Mouse (Mus musculus) liver, embryonic 11.5 days (tissue): ENCODE results near the gene Lsr. TPM values are rescaled to one million over a fixed set of nuclear protein-coding genes. Genes with fewer than 3 reads are reported as not detected.

Experiments
- ATAC-seq: fragments of 200-750 bp; cut with Nextera tagmentation; replicated peaks from 2 replicates; pipeline ENCODE4 v1.8.0; 2017; ENCODE audit warnings: moderate number of reproducible peaks, mild to moderate bottlenecking, moderate TSS enrichment, moderate library complexity; ENCODE audit not compliant: low FRiP score
- DNase-seq: peaks from one replicate; pipeline ENCODE4 v3.0.0-alpha.2; 2017; ENCODE audit warnings: low spot score
- H3K27ac ChIP-seq: fragments of 300-500 bp; sonication (generic); 2 replicates; pipeline ENCODE4 v1.5.1; 2014; ENCODE audit warnings: mild to moderate bottlenecking, low read depth, low read length, control low read depth
- H3K27me3 ChIP-seq: fragments of 300-500 bp; sonication (generic); replicated peaks from 2 replicates; pipeline ENCODE4 v1.6.1; 2014; ENCODE audit warnings: low read length, mixed read lengths; ENCODE audit not compliant: control insufficient read depth, insufficient read depth
- H3K36me3 ChIP-seq: fragments of 300-500 bp; sonication (generic); 2 replicates; pipeline ENCODE4 v1.6.1; 2014; ENCODE audit warnings: mild to moderate bottlenecking, low read length, moderate library complexity, mixed read lengths; ENCODE audit not compliant: control insufficient read depth, insufficient read depth
- H3K4me1 ChIP-seq: fragments of 300-500 bp; sonication (generic); replicated peaks from 2 replicates; pipeline ENCODE4 v1.6.1; 2014; ENCODE audit warnings: low read length, mixed read lengths; ENCODE audit not compliant: control insufficient read depth, insufficient read depth
- H3K4me2 ChIP-seq: fragments of 300-500 bp; sonication (generic); 2 replicates; pipeline ENCODE4 v1.6.1; 2014; ENCODE audit warnings: mild to moderate bottlenecking, control low read depth, moderate library complexity
- H3K4me3 ChIP-seq: fragments of 300-500 bp; sonication (generic); 2 replicates; pipeline ENCODE4 v1.5.1; 2014; ENCODE audit warnings: low read depth, low read length, control low read depth
- H3K9ac ChIP-seq: fragments of 300-500 bp; sonication (generic); 2 replicates; pipeline ENCODE4 v1.6.1; 2014; ENCODE audit warnings: low read depth, low read length, control low read depth
- H3K9me3 ChIP-seq: fragments of 300-500 bp; sonication (generic); 2 replicates; pipeline ENCODE4 v1.6.1; 2016; ENCODE audit warnings: low read length, inconsistent platforms, mixed read lengths; ENCODE audit not compliant: control insufficient read depth
- WGBS: fragments of 180-500 bp; shearing (Covaris S2); extraction: QIAGEN DNeasy Blood & Tissue Kit; methylation state at CpG from one replicate; pipeline ENCODE4 v1.1.7; 2014; 5-methylcytosine and 5-hydroxymethylcytosine counted together
- polyA plus RNA-seq: library from polyadenylated mRNA; unstranded; fragments of >200 nt; fragmentation: Nextera tagmentation; extraction: Ambion mirVana; gene quantifications from 2 replicates; pipeline ENCODE4 v1.2.1, GENCODE M21; 2014

The Lsr gene
- polyA plus RNA-seq, 1 experiment from 2014 or later: 43.0 TPM

GRCm38 (mm10) chr7:30993986-30994385, 20.7 kb upstream of the Lsr start:
- DNase-seq: no peak

GRCm38 (mm10) chr7:30992148-30992547, 18.9 kb upstream of the Lsr start:
- DNase-seq: no peak
- no peak overlapping the region for H3K27ac ChIP-seq
- 64% methylated on average over 5 of the region's 5 CpGs for WGBS

More at GRCm38 (mm10) chr7:30993986-30994385, 20.7 kb upstream of the Lsr start:
- no peaks in the 10 kb centered on the region for H3K27me3 ChIP-seq
- H3K4me1 ChIP-seq: no peaks in the 10 kb centered on the region
- no peaks in the 10 kb centered on the region for H3K36me3 ChIP-seq
- no peak overlapping the region for H3K4me3 ChIP-seq
- no peak overlapping the region for H3K9ac ChIP-seq
- WGBS: 85% methylated on average over 5 of the region's 5 CpGs
- no peak overlapping the region for H3K4me2 ChIP-seq
- no peak overlapping the region for H3K27ac ChIP-seq
- no peak for ATAC-seq
- H3K9me3 ChIP-seq: no peaks in the 10 kb centered on the region

GRCm38 (mm10) chr7:30988519-30989162, 15.4 kb upstream of the Lsr start:
- Histone ChIP-seq H3K9me3 (no peaks in the 10 kb centered on the region), H3K27ac (no peak overlapping the region), H3K4me3 (no peak overlapping the region), H3K36me3 (no peaks in the 10 kb centered on the region), H3K4me1 (no peaks in the 10 kb centered on the region), H3K9ac (no peak overlapping the region), H3K4me2 (no peak overlapping the region), H3K27me3 (no peaks in the 10 kb centered on the region)
- WGBS: 70% methylated on average over 4 of the region's 4 CpGs
- ATAC-seq: no peak
- no peak for DNase-seq

More at GRCm38 (mm10) chr7:30992148-30992547, 18.9 kb upstream of the Lsr start:
- no peak overlapping the region for H3K4me3 ChIP-seq
- H3K4me2 ChIP-seq: no peak overlapping the region
- H3K9me3 ChIP-seq: no peaks in the 10 kb centered on the region
- no peak for ATAC-seq
- H3K27me3 ChIP-seq: no peaks in the 10 kb centered on the region
- H3K4me1 ChIP-seq: no peaks in the 10 kb centered on the region
- no peaks in the 10 kb centered on the region for H3K36me3 ChIP-seq
- no peak overlapping the region for H3K9ac ChIP-seq

- ATAC-seq: no peak
- Histone ChIP-seq H3K4me2 (no peak overlapping the region), H3K4me3 (no peak overlapping the region), H3K27me3 (no peaks in the 10 kb centered on the region), H3K27ac (no peak overlapping the region), H3K9ac (no peak overlapping the region), H3K4me1 (no peaks in the 10 kb centered on the region), H3K36me3 (no peaks in the 10 kb centered on the region), H3K9me3 (no peaks in the 10 kb centered on the region)
- 84% methylated on average over 9 of the region's 9 CpGs for WGBS
- no peak for DNase-seq
Observed at GRCm38 (mm10) chr7:30985357-30985756, 12.1 kb upstream of the Lsr start.

GRCm38 (mm10) chr7:30981703-30982102, 8.4 kb upstream of the Lsr start:
- WGBS: 90% methylated on average over 4 of the region's 4 CpGs

GRCm38 (mm10) chr7:30973501-30974289, 431 bp upstream of the Lsr start, which contains the start of gene Fam187b:
Fam187b (plus strand) TSS chr7:30973790.
- under 1% methylated on average over 37 of the region's 37 CpGs for WGBS
- peak within 1 kb of the TSS; percentile 4; the same call in 1 of the 2 replicates for H3K27ac ChIP-seq
- H3K4me1 ChIP-seq: peaks cover 4% of the 10 kb centered on the region; the same call in 1 of the 2 replicates

More at GRCm38 (mm10) chr7:30981703-30982102, 8.4 kb upstream of the Lsr start:
- no peak for DNase-seq
- no peaks in the 10 kb centered on the region for H3K9me3 ChIP-seq
- H3K9ac ChIP-seq: no peak overlapping the region
- H3K27me3 ChIP-seq: no peaks in the 10 kb centered on the region
- H3K4me1 ChIP-seq: no peaks in the 10 kb centered on the region
- H3K4me2 ChIP-seq: no peak overlapping the region
- ATAC-seq: no peak
- no peak overlapping the region for H3K27ac ChIP-seq
- no peak overlapping the region for H3K4me3 ChIP-seq
- H3K36me3 ChIP-seq: no peaks in the 10 kb centered on the region

GRCm38 (mm10) chr7:30972426-30973250, 626 bp downstream of the Lsr start:
- no peak overlapping the region for H3K27ac ChIP-seq
- DNase-seq: no peak
- peak overlapping the region; percentile 61 for H3K9ac ChIP-seq
- H3K9me3 ChIP-seq: no peaks in the 10 kb centered on the region
- H3K4me3 ChIP-seq: peak overlapping the region; percentile 56
- peaks cover 20% of the 10 kb centered on the region for H3K27me3 ChIP-seq
- no peaks in the 10 kb centered on the region for H3K36me3 ChIP-seq
- H3K4me2 ChIP-seq: peak overlapping the region; percentile 62
- WGBS: 7% methylated on average over 41 of the region's 41 CpGs
- peaks cover 4% of the 10 kb centered on the region; the same call in 1 of the 2 replicates for H3K4me1 ChIP-seq
- ATAC-seq: peak; percentile 46

More at GRCm38 (mm10) chr7:30973501-30974289, 431 bp upstream of the Lsr start, which contains the start of gene Fam187b:
- H3K9ac ChIP-seq: peak within 1 kb of the TSS; percentile 61
- H3K27me3 ChIP-seq: peaks cover 20% of the 10 kb centered on the region
- H3K4me3 ChIP-seq: peak within 1 kb of the TSS; percentile 56
- ATAC-seq: peak; percentile 78
- peak within 1 kb of the TSS; percentile 62 for H3K4me2 ChIP-seq
- H3K36me3 ChIP-seq: no peaks in the 10 kb centered on the region
- H3K9me3 ChIP-seq: no peaks in the 10 kb centered on the region
- peak; percentile 88 for DNase-seq

- H3K4me3 ChIP-seq: peak overlapping the region; percentile 56; the same call in 1 of the 2 replicates
- WGBS: 87% methylated on average over 15 of the region's 15 CpGs
- peaks cover 20% of the 10 kb centered on the region for H3K27me3 ChIP-seq
- H3K4me1 ChIP-seq: peaks cover 4% of the 10 kb centered on the region; the same call in 1 of the 2 replicates
- DNase-seq (no peak), ATAC-seq (no peak)
- no peaks in the 10 kb centered on the region for H3K36me3 ChIP-seq
- no peak overlapping the region for H3K9ac ChIP-seq
- H3K4me2 ChIP-seq: peak overlapping the region; percentile 62
- H3K27ac ChIP-seq: no peak overlapping the region
- no peaks in the 10 kb centered on the region for H3K9me3 ChIP-seq
Observed at GRCm38 (mm10) chr7:30971901-30972300, 1.4 kb downstream of the Lsr start.
